Mouse (Mus musculus): ENCODE data around the gene Rps18. TPM values are rescaled to one million over a fixed set of nuclear protein-coding genes. Genes with fewer than 3 reads are reported as not detected.

Rps18 gene
- polyA plus RNA-seq, 1 experiment = 435 TPM

- Histone ChIP-seq H3K4me1 (ENCODE audit: control insufficient read depth, insufficient read depth, low read length) (no peaks in the 10 kb centered on the region; the same call in 1 of the 2 replicates), H3K4me3 (ENCODE audit: insufficient read depth, low read length) (no peak overlapping the region; the same call in 1 of the 2 replicates), H3K27ac (ENCODE audit: insufficient read depth, low read length) (no peak overlapping the region)
- TF ChIP-seq POLR2A (IDR thresholded peaks at IDR 0.05; ENCODE audit: extremely low read depth, insufficient read depth, low read length) = no peak
- no peak for TF ChIP-seq CTCF (IDR thresholded peaks at IDR 0.05; ENCODE audit: extremely low read depth, insufficient read depth, low read length)
These were observed 6.8 kb downstream of the Rps18 start for GRCm38 (mm10) chr17:33948905-33949537.

- Histone ChIP-seq H3K4me3 (ENCODE audit: insufficient read depth, low read length) (no peak overlapping the region), H3K27ac (ENCODE audit: insufficient read depth, low read length) (no peak overlapping the region), H3K4me1 (ENCODE audit: control insufficient read depth, insufficient read depth, low read length) (no peaks in the 10 kb centered on the region; the same call in 1 of the 2 replicates)
- TF ChIP-seq CTCF (IDR thresholded peaks at IDR 0.05; ENCODE audit: extremely low read depth, insufficient read depth, low read length) = no peak
- no peak for TF ChIP-seq POLR2A (IDR thresholded peaks at IDR 0.05; ENCODE audit: extremely low read depth, insufficient read depth, low read length)
These were observed 7.5 kb downstream of the Rps18 start for GRCm38 (mm10) chr17:33948090-33948904.

- no peaks in the 10 kb centered on the region; the same call in 1 of the 2 replicates for H3K4me1 ChIP-seq (ENCODE audit: control insufficient read depth, insufficient read depth, low read length)
- TF ChIP-seq POLR2A (IDR thresholded peaks at IDR 0.05; ENCODE audit: extremely low read depth, insufficient read depth, low read length) (no peak), CTCF (IDR thresholded peaks at IDR 0.05; ENCODE audit: extremely low read depth, insufficient read depth, low read length) (no peak)
- no peak overlapping the region for H3K27ac ChIP-seq (ENCODE audit: insufficient read depth, low read length)
- H3K4me3 ChIP-seq (ENCODE audit: insufficient read depth, low read length) = no peak overlapping the region
These were observed 8.2 kb downstream of the Rps18 start for GRCm38 (mm10) chr17:33947430-33948089.

- Histone ChIP-seq H3K4me1 (ENCODE audit: control insufficient read depth, insufficient read depth, low read length) (no peaks in the 10 kb centered on the region), H3K27ac (ENCODE audit: insufficient read depth, low read length) (no peak overlapping the region), H3K4me3 (ENCODE audit: insufficient read depth, low read length) (no peak overlapping the region)
- TF ChIP-seq POLR2A (IDR thresholded peaks at IDR 0.05; ENCODE audit: extremely low read depth, insufficient read depth, low read length) (no peak), CTCF (IDR thresholded peaks at IDR 0.05; ENCODE audit: extremely low read depth, insufficient read depth, low read length) (no peak)
These were observed 12.3 kb downstream of the Rps18 start for GRCm38 (mm10) chr17:33943454-33943853.

GRCm38 (mm10) chr17:33941381-33941780, 14.4 kb downstream of the Rps18 start:
- no peaks in the 10 kb centered on the region for H3K4me1 ChIP-seq (ENCODE audit: control insufficient read depth, insufficient read depth, low read length)
- peak overlapping the region; percentile 56 for H3K4me3 ChIP-seq (ENCODE audit: insufficient read depth, low read length)
- H3K27ac ChIP-seq (ENCODE audit: insufficient read depth, low read length) = no peak overlapping the region
- TF ChIP-seq POLR2A (IDR thresholded peaks at IDR 0.05; ENCODE audit: extremely low read depth, insufficient read depth, low read length) (no peak), CTCF (IDR thresholded peaks at IDR 0.05; ENCODE audit: extremely low read depth, insufficient read depth, low read length) (no peak)

GRCm38 (mm10) chr17:33940981-33941380, 14.8 kb downstream of the Rps18 start:
- Histone ChIP-seq H3K4me1 (ENCODE audit: control insufficient read depth, insufficient read depth, low read length) (no peaks in the 10 kb centered on the region), H3K4me3 (ENCODE audit: insufficient read depth, low read length) (peak overlapping the region; percentile 56), H3K27ac (ENCODE audit: insufficient read depth, low read length) (no peak overlapping the region)
- TF ChIP-seq CTCF (IDR thresholded peaks at IDR 0.05; ENCODE audit: extremely low read depth, insufficient read depth, low read length) (no peak), POLR2A (IDR thresholded peaks at IDR 0.05; ENCODE audit: extremely low read depth, insufficient read depth, low read length) (no peak)

- H3K4me3 ChIP-seq (ENCODE audit: insufficient read depth, low read length) = peak within 1 kb of the TSS; percentile 56
- no peaks in the 10 kb centered on the region for H3K4me1 ChIP-seq (ENCODE audit: control insufficient read depth, insufficient read depth, low read length)
- TF ChIP-seq CTCF (IDR thresholded peaks at IDR 0.05; ENCODE audit: extremely low read depth, insufficient read depth, low read length) = no peak
- peak; percentile 46; the same call in 1 of the 2 replicates for TF ChIP-seq POLR2A (IDR thresholded peaks at IDR 0.05; ENCODE audit: extremely low read depth, insufficient read depth, low read length)
- peak within 1 kb of the TSS; percentile 53; the same call in 1 of the 2 replicates for H3K27ac ChIP-seq (ENCODE audit: insufficient read depth, low read length)
These were observed 15.5 kb downstream of the Rps18 start, which contains the start of the genes Pfdn6 and Wdr46 for GRCm38 (mm10) chr17:33940206-33940805. Pfdn6 (minus strand) TSS chr17:33940343. Wdr46 (plus strand) TSS chr17:33940660.

GRCm38 (mm10) chr17:33938783-33939182, 17.0 kb downstream of the Rps18 start:
- no peak for TF ChIP-seq CTCF (IDR thresholded peaks at IDR 0.05; ENCODE audit: extremely low read depth, insufficient read depth, low read length)
- no peak for TF ChIP-seq POLR2A (IDR thresholded peaks at IDR 0.05; ENCODE audit: extremely low read depth, insufficient read depth, low read length)
- H3K4me3 ChIP-seq (ENCODE audit: insufficient read depth, low read length) = no peak overlapping the region; the same call in 1 of the 2 replicates

GRCm38 (mm10) chr17:33936993-33937392, 18.8 kb downstream of the Rps18 start:
- no peaks in the 10 kb centered on the region for H3K4me1 ChIP-seq (ENCODE audit: control insufficient read depth, insufficient read depth, low read length)
- TF ChIP-seq POLR2A (IDR thresholded peaks at IDR 0.05; ENCODE audit: extremely low read depth, insufficient read depth, low read length) = no peak
- no peak for TF ChIP-seq CTCF (IDR thresholded peaks at IDR 0.05; ENCODE audit: extremely low read depth, insufficient read depth, low read length)
- no peak overlapping the region for H3K27ac ChIP-seq (ENCODE audit: insufficient read depth, low read length)
- H3K4me3 ChIP-seq (ENCODE audit: insufficient read depth, low read length) = no peak overlapping the region

More at GRCm38 (mm10) chr17:33938783-33939182, 17.0 kb downstream of the Rps18 start:
- no peak overlapping the region for H3K27ac ChIP-seq (ENCODE audit: insufficient read depth, low read length)
- no peaks in the 10 kb centered on the region for H3K4me1 ChIP-seq (ENCODE audit: control insufficient read depth, insufficient read depth, low read length)
